Mouse (Mus musculus) heart, embryonic 13.5 days (tissue): ENCODE results near the gene Tbc1d7. TPM values are rescaled to one million over a fixed set of nuclear protein-coding genes. Genes with fewer than 3 reads are reported as not detected.

Experiments
- polyA plus RNA-seq: library from polyadenylated mRNA; unstranded; fragments of >200 nt; fragmentation: Nextera tagmentation; extraction: Ambion mirVana; gene quantifications from 2 replicates; pipeline ENCODE4 v1.2.1, GENCODE M21; 2015

Gene Tbc1d7
- polyA plus RNA-seq, 1 experiment from 2014 or later, result 55.9 TPM

Other genes starting within 250 kb of the Tbc1d7 start
- gene Gfod1, start 132.7 kb upstream of the Tbc1d7 start, polyA plus RNA-seq, result 0.51 and 0.83 TPM in 2 replicates
- gene Sirt5, start 194.0 kb upstream of the Tbc1d7 start, polyA plus RNA-seq, result 24.5 and 25.5 TPM in 2 replicates
- gene Nol7, start 226.9 kb upstream of the Tbc1d7 start, polyA plus RNA-seq, result 111 and 116 TPM in 2 replicates